Mouse (Mus musculus): ENCODE data around the gene Satb2.

Gene Satb2

GRCm38 (mm10) chr1:56972950-56973592 lies 5.4 kb downstream of the Satb2 start:
- peak; percentile 92 for DNase-seq

- DNase-seq, result peak; percentile 42
These were observed 6.0 kb downstream of the Satb2 start for GRCm38 (mm10) chr1:56972251-56972949.

DNA sequence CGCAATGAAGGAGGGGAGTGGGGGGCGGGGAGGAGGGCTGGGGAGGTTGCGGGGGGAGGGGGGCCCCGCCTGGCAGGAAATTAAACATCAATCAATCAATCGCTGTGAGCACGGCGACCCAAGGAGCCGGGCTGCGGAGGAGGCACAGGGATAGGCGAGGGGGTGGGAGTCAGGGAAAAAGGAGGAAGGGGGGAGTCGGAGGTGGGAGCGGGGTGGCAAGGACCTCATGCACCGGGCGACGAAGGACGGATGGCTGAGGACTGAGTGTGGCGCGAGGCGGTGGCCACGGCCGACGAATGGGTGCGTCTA lies 6.6 kb downstream of the Satb2 start:
- DNase-seq, result no peak

DNA sequence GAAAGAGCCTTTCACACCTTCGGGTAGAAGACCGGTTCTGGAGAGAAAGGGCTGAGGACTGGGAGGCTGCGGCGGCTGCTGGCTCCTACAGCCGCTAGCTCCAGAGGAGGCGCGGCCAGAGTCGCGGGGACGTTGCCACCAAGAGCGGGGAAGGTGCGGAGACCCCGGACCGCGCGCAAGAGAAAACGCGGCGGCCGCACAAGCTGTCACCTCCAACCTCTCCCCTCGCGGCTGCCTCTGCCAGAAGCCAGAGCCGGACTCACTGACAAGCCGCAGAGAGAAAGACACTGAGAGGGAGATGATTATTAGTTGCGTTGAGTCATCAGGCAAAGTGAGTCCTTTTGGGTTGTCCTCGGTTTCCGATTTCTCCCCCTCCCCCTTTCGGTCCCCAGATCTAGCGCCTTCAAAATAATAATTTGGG lies 7.0 kb downstream of the Satb2 start:
- DNase-seq, result no peak

GRCm38 (mm10) chr1:56970740-56971141 lies 7.7 kb downstream of the Satb2 start:
- DNase-seq, result no peak

DNA sequence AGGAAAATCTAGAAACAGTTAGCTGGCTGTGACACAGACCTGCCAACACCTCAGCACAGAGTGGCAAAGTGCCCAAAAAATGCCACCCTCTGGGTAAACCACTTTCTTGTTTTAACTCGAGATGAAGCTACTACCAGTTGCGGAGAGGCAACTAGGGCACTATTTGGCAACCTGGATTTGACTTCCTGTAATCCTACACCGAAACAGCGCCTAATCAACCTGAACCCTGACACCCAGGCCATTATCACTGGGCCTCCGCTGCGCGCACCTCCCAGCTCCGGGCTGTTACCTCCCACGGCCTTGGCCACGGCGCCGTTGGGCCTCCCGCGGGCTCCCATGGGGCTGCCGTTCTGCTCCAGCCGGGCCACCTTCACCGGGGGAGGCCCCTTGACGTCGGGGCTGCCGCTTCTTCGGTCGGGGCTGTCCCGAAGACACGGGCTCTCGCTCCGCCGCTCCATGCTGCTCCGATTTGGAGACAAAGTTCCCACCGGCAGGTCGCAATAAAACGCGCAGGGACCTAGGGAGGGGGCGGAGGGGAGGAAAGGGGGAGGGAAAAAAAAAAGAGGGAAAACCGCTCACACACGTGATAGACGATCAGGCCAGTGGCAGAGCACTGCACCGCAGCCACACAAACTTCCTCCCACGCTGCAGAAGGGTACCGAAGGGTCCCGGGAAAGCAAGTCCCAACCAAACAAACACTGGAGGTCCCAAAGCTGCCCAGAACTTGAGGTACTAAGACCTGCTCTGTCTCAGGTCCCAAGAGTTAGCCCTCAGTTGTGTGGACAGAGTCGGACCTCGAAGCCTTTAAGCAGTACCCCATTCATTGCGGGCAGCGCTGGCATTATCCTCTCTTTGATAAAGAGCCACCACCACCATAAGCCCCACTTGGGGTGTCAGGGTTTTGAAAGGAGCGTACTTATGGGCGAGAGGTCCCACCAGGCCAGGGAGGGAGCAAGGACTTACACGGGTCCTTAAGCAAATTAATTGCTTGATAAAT lies 8.8 kb downstream of the Satb2 start:
- DNase-seq, result peak; percentile 66

DNA sequence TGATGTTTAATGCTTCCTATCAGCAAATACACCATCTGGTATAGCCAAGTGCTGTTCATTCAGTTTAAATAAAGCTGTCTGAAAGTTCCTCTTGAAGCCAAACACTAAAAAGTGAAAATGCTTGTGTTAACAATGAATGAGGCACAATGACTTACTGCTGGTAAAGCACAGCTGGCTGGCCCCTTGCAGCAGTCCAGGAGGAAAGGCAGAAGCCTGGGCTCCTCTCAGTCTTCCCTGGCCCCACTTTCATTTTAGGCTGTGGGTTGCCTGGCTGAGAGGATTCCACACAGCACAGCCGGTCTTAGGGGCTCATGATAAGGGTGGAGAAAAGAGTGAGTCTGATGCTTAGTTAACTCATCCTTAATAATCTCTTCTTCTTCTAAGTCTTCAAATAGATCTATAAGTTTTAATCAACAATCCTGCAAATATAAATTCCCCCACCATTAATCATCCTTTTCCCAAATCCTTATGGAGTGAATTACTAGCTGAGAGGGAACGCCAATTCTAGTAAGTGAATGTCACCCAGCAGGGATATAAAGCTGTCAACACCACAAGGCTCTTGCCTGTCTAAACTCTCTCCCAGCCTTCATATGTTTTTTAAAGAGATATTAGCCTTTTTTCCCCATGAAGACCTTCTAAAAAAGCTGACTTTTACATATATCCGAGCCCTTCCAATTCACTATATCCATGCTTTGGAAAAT lies 12.4 kb downstream of the Satb2 start:
- no peak for DNase-seq

DNA sequence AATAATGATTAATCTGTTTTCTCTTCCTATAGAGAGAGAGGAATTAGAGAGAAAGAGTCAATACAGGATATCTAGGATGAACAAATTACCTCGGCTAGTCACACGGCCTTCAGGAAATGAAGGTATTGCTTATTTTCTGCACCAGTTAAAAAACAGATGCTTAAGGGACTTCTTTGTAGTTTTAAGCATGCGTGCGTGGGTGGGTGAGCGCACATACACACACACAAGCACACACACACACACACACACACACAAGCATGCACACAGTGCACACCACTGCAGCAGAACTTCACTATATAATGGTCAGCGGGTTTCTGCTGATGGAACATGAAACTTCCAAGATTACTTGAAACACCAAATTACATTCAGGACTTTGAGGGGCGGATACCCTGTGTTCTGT lies 14.0 kb downstream of the Satb2 start:
- DNase-seq, result no peak

GRCm38 (mm10) chr1:56963291-56963690 lies 15.2 kb downstream of the Satb2 start:
- DNase-seq, result no peak

GRCm38 (mm10) chr1:56958996-56959395 lies 19.5 kb downstream of the Satb2 start:
- DNase-seq, result no peak

GRCm38 (mm10) chr1:56957942-56958341 lies 20.5 kb downstream of the Satb2 start:
- DNase-seq, result no peak

DNA sequence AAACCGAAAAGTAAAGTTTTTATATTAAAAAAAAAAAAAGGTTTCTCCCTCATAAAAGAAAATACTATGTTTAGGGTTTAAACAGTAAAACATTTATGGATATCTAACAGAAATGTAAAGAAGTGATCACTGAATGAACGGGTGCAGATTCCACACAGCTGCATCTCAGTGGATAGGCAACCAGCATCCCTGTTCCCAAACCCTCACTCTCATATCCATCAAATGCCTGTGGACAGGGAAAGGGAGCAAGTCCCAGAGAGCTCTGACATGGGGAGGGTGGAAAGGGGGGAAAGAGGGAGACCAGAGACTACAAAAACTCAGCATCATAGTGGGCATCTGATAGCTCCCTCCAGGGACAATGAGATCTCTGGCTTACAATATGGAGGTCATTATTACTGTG lies 21.6 kb downstream of the Satb2 start:
- DNase-seq, result no peak

DNA sequence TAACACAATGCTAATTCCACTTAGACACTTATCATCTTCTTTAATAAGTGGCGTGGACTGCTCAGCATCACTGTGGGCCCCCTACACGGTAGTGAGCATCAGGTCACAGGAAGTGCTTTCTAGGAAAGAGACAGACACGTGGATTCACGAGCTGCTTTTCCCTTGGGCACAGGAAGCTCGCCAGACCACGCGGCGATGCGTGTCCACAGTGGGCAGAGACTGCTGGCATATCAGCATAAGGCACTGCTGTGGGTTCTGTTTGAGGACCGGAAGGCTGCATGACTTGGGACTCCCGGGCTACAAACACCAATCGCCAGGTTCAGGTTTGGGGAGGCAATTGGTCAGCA lies 22.7 kb downstream of the Satb2 start:
- DNase-seq, result no peak

- DNase-seq, result no peak
These were observed 23.3 kb downstream of the Satb2 start for GRCm38 (mm10) chr1:56955055-56955738.

DNA sequence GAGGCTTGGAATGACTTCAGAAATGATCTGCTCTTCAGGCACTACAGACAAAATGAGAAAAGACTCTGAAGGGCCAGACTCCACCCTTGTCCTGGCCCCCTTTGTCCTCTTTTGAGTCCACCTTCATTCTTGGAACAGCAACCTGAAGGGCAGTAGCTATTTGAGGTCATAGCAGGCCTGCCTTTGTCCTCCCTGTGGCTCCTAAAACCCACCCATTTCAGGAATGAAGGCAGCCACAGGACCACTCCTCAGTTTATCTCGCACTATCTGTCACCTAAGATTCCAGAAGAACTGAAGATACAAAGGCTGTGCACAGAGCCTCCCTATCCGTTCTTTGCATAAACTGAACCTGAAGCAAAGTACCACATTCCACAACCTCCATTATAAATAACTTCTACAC lies 24.9 kb downstream of the Satb2 start:
- DNase-seq, result no peak

GRCm38 (mm10) chr1:56951980-56952379 lies 26.5 kb downstream of the Satb2 start:
- DNase-seq, result no peak

DNA sequence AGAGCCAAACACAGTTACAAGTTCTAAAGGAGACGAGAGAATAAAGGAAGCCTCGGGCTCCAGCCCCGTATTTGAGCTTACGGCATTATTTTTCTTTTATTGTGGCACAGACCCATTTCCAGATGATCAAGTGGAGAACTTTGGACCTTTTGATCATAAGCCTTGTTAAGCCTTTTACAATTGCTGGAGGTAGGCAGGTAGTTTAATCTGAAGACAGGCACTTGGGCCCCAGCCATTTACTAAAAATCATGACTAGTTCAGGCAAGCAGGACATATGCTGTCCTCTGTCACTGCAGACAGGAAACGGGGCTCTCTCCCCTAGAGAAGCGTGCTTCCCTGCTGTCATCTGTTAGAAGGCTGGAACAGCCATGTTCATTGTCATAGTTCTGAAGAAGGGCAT lies 26.9 kb downstream of the Satb2 start:
- DNase-seq, result no peak

- no peak for DNase-seq
These were observed 39.0 kb downstream of the Satb2 start for GRCm38 (mm10) chr1:56939432-56939831.

GRCm38 (mm10) chr1:56938432-56938831 lies 40.0 kb downstream of the Satb2 start:
- DNase-seq, result no peak

DNA sequence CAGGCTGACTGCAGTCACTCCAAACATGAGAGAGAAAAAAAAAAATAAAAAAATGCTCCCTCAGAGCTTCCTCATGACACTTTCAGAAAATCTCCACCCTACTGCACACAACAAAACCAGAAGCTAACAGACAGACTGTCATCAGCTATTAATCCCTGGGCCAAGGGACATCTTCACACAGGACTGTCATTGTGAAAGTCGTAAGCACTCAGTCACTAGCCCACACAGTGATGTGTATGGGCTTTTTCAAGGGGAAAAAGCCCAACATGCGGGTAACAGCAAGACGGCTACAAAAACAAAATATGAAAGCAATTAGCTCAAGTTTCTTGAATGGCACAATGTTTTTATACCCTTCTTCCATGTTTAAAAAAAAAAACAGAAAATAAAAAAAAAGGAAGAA lies 41.9 kb downstream of the Satb2 start:
- no peak for DNase-seq

- no peak for DNase-seq
These were observed 44.6 kb downstream of the Satb2 start for GRCm38 (mm10) chr1:56933821-56934220.

- DNase-seq, result no peak
These were observed 48.4 kb downstream of the Satb2 start for GRCm38 (mm10) chr1:56930096-56930495.

GRCm38 (mm10) chr1:56928731-56929130 lies 49.7 kb downstream of the Satb2 start:
- DNase-seq, result no peak

Measured in kidney, adult 11 months (tissue).